Mouse (Mus musculus): Measurements from ENCODE around the gene Fgd1.
A peak's percentile ranks its signal among the peaks of the same experiment; 100 is the strongest.

DNA sequence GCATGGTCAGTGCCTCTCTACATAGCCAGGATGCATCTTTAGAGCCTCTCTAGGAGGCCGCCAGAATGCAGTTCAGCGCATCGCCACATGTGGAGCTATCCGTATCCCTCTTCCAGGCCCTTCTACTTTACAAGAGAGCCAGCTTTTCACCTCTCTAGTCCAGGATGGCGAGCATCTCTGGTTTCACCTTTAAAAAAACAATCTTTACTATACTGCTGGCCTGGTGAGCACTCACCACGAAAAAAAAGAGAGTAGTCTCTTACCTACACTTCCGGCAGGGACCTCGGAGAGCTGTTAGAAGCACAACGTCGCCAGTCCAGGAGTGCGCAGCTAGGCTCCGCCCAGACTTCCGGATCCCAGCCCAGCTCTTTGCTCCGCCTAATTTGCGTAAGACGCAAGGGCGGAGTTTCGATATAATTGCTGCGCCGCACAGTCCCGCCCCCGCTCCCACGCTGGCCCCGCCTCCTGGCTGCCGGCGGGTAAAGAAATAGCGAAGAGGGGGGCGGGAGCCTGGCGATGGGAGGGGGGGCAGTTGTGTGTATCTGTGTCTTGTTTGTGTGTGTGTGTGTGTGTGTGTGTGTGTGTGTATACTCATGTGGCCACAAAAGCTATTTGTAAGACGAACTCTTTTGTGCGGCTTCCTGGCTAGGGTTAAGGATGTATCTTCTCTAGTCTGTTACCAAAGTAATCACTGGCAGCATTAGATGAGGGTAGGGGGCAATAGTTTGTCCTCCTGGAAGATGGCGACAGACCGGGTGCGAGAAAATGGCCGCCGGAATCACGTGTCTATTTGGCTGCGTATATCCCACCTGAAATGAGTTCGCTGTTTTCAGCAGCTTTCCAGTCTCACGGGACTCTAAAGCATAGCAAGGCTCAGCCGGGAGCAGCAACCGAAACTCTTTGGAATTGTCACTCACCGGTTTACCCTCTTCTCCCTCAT is 28.7 kb upstream of the Fgd1 start, which contains the start of gene Gnl3l:
- TF ChIP-seq CTCF (IDR thresholded peaks at IDR 0.05; ENCODE audit: control insufficient read depth, insufficient read depth, low read length) (0 out of 2 replicates have a peak, but pooled peaks have one; percentile 15), POLR2A (IDR thresholded peaks at IDR 0.05; ENCODE audit: borderline replicate concordance, control insufficient read depth, low read depth, low read length) (peak; percentile 58; the same call in 1 of the 2 replicates)
